Mouse (Mus musculus) large intestine, adult 2 months (tissue): ENCODE results near the gene Wwox. TPM values are rescaled to one million over a fixed set of nuclear protein-coding genes. Genes with fewer than 3 reads are reported as not detected.

Experiments
- DNase-seq: peaks from one replicate; pipeline ENCODE4 v3.0.0-alpha.2; 2012; ENCODE audit warnings: low read depth, low spot score
- WGBS: fragments of 180-500 bp; shearing (Covaris S2); methylation state at CpG from one replicate; pipeline ENCODE4 v1.1.7; 2018; 5-methylcytosine and 5-hydroxymethylcytosine counted together
- polyA plus RNA-seq: library from polyadenylated mRNA; depleted of rRNA; stranded (reverse); fragments of >200 nt; gene quantifications from 2 replicates; pipeline ENCODE4 v1.2.3, GENCODE M21; 2012

Wwox gene
- polyA plus RNA-seq, 1 experiment: 4.3 TPM

DNA sequence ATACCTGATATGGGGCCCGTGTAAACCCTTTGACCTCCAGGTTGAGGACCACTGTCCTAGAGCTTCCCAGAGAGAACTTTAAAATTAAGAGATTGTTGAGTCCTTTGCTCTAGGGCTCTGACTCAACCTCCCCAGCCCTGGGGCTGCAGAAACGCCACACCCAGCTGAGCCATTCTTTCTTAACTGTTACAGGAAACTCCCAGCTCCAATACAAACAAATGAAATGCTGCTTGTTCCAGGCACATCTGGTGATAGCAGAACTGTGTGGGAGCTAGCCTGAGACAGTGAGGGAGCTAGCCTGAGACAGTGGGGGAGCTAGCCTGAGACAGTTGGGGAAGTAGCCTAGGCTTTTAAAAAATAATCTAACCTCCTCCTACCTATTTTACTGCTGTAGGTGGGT lies 194.7 kb downstream of the Wwox start:
- no peak for DNase-seq
- 74% methylated on average over 2 of the region's 2 CpGs for WGBS

DNA sequence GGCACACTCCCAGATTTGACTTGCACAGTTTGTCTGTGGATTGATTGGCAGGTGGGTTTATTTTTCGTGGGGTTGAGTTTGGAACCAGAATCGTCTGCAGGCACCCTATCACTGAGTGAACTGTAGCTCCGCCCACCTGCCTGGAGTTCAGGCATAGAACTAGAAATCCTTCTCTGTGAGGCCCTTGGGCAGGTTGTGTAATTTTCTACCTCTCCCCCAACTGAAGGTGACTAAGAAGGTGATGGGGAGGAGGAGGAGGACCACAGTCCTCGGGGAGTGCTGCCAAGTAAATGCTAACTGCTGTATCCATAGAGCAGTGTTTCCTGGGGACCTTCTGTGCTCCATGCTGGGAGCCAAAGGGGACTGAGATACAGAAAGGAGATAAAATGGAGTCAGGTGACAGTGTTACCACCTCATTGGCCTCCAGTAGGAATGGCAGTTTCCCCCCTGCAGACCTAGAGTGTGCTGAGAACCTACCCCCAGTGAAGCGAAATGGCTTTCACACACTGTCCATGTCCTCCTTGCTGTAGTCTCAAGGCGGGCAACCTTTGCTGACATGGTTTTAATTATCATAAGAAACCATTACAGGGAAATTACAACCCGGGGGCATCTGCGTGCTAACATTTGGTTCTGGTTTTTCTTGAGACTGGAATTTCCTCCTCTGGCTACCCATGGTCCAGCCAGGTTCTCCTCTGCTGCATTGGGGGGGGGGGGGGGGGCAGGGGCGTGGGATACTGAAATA lies 195.4 kb downstream of the Wwox start:
- no peak for DNase-seq
- WGBS: 70% methylated on average over 9 of the region's 9 CpGs

DNA sequence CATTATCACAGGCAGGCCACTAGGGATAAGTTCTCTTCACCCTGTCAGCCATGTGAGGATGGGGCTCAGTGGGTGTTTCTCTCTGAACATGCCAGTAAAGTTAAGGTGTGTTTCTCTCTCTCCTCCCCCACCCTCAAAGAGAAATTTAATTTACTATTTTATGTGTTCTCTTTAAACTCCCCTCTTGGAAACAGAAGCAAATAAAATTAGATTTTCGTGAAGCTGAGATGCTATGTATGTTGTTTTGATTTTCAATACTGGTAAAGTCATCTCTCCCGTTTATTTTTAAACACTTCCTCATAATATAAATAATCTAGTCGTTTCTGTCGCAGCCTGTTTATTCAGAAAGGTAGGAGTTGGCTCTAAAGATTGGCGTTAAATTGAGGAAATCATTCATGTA lies 196.9 kb downstream of the Wwox start:
- 33% methylated on average over 5 of the region's 5 CpGs for WGBS
- no peak for DNase-seq

DNA sequence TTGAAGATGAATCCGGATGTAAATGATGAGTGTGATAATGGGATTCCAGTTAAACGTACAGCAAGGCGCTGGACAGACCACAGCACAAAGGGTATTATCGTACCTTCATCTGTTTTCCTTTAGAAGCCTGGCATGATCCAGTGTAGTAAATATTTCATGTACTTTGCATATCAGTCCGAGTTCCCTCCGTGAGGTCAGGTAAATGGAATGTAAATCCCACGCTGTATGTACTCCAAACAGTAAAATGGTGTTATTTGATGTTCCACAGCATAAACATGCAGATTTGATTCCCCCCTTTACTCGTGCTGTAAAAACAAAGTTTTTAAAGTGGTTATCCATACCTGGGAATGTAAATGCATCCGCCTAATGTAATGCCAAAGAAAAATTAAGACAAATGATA lies 202.4 kb downstream of the Wwox start:
- no peak for DNase-seq
- 64% methylated on average over 9 of the region's 9 CpGs for WGBS

DNA sequence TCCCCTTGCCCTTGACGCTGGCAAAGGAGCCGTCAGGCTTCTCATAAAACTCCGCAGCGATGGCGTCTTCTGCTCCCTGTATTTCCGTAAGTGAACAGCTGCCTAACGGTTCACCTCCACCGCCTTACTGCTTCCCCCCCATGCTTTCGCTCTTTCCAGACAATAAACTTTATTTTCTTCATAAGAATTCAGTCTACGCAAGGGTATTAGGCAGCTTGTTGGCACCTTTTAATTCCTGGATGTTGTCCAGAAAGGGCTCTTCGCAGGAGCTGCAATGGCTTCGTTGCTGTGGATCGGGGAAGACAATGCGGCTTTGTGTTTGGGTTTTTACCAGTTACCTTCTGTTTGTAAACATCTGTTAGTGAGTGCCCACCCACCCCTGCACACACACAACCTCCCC lies 211.3 kb downstream of the Wwox start:
- no peak for DNase-seq
- 83% methylated on average over 14 of the region's 14 CpGs for WGBS

DNA sequence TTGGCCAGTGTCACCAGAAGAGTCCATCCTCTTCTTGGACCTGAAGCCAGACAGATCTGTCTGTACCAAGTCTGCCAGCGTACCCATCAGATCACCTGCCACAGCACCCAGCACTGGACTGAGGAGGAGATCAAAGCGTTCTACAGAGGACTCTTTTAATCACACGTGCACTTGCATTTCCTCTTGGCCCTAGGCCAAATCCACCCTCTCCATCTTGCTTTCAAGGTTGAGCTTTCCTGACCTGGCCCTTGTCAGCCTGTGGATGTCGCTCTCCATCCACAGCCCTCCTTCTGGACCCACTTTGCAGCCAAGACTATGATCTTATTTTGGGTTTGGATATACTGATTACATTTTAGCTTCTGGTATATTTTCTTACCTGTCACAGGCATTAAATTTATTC lies 218.3 kb downstream of the Wwox start:
- WGBS: 34% methylated on average over 4 of the region's 4 CpGs
- no peak for DNase-seq

DNA sequence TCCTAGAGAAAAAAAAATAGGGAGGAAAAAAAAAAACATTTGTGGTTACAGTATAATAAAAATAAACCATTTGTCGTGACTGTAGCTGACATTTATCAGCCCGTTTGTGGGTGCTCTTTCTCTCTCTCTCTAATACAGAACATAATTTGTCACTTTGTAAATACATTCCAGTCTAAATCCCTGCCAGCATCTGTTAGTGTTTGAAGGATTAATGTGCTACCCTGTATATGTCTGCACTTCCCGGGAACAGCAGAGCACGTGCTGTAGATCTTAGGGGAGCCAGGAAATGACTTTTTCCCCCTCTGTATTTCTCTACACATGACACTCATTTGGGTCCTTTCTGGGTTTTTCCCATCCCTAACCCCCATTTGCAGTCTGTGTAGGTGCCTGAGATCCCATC lies 219.0 kb downstream of the Wwox start:
- no peak for DNase-seq
- 63% methylated on average over 4 of the region's 4 CpGs for WGBS

DNA sequence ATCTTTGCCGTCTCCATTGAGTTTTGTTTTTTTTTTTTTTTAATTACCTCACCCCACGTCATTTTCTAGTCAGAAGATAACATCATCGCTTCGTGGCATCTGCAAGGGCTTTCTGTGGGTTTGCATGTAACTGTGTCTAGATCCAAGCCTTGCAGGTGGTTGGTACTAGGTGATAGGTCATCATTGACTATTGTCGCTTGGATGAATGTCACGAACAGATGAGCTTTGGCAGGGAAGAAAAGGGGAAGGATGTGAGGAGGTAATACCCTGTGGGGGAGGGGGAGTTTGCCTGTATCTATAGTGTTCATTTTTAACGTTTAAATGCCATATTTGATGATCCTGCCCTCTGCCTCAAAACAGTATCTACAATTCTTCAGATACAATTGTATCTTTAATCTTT lies 223.6 kb downstream of the Wwox start:
- DNase-seq: no peak
- 76% methylated on average over 7 of the region's 7 CpGs for WGBS

DNA sequence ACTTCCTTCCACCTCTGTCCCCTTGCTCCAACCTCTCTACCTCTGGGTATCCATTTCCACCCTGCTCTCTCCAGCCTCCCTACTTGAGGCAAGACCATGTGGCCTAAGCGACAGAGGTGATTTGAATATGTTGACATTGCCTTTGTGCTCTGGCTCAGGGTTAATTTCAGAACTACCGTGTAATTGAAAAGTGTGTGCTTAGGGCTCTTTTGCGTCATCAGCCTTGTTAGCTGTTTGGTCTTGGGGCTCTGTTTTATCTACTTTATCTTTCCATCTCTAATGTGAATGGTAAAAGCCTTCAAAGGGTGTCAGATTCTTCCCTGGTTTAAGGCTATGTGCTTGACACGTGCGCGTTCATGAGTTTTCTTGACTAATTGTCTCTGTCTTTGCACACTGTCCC lies 226.1 kb downstream of the Wwox start:
- DNase-seq: no peak
- 75% methylated on average over 6 of the region's 6 CpGs for WGBS

DNA sequence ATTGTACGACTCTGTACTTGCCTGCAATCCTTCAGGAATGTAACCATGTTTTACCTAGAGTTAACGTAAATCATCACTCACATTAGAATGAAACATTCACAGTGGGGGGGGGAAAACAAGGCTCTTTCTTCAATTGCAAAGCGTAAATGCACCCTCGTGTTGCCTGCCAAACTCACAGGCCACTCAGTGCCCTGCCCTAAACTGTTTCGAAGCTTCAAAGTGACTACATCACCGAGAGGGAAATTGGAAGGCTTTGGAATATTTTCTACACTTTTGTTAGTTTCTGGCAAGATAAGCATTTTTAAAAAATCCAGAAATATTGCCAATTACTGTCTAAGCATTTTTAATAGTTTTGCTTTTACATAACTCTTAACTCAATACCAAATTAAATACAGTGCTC lies 231.3 kb downstream of the Wwox start:
- no peak for DNase-seq
- WGBS: 71% methylated on average over 6 of the region's 6 CpGs

DNA sequence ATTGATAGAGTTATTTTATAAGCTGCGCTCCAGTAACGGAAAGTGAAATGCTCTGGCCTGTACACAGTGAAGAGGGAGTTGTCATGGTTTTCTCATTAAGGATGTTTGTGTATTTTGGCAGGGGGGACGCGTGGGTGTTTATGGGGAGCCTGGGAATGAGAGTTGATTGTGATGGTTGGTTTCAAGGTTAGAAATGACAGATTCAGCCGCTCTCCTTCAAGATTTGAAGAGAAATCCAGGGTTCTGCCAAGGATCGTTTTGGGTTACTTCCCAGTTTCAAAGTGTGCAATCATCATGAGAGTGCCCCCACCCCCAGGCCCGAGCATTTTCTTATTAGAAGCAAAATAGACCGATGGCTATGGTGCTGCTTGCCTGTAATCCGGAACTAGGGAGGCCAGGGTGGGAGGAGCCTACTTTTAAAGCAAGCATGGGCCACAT lies 231.8 kb downstream of the Wwox start:
- 76% methylated on average over 9 of the region's 9 CpGs for WGBS
- no peak for DNase-seq

DNA sequence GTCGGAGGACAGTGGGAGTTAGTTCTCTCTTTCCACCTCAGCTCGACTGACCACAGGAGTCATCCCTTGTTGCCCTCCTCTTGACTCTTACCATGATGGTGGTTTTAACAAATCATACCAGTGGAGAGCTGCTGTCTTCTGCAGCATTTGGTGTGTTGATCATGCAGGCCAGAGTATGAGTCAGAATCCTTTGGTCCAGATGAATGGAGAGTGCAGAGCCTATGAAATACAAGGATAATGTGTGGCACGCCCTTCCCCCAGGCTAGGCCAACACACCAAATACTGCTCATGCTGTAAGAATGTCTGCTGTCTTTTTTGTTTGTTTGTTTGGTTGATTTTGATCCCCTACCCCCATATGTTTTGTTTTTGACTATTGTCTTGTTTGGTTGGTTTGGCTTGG lies 234.0 kb downstream of the Wwox start:
- WGBS: 86% methylated on average over 3 of the region's 3 CpGs
- no peak for DNase-seq

DNA sequence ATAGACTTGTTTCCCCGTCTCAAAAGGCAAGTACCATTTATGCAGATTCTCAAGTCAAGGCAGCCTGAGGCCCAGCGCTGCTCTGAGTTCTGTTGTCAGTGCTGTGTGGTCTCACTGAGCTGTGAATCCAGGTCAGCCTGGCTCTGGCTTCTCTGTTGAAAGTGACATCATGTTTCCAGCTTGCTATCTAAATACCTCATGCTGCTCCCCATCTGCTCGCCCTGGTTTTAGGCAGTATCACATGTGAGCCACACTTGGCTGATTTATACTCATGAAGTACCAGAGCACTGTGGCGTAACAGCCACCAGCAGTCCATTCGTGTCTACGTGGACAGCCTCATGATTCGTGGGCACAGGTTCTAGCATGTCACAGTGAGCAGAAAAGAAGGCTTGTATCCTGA lies 235.7 kb downstream of the Wwox start:
- DNase-seq: no peak
- 88% methylated on average over 7 of the region's 7 CpGs for WGBS

DNA sequence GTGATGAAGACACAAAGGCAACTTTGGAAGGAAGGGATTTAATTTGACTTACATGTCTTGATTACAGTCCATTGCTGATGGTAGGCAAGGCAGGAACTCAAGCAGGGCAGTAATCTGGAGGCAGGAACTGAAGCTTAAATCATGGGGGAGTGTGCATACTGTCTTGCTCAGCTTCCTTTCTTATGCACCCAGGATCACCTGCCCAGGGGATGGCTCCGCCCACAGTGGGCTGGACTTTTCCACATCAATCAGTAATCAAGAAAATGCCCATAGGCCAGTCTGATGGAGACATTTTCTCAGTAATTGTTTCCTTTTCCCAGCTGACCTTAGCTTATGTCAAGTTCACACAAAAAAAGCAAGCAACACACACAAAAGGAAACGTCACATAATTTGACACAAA lies 237.5 kb downstream of the Wwox start:
- DNase-seq: no peak
- 84% methylated on average over 2 of the region's 2 CpGs for WGBS

DNA sequence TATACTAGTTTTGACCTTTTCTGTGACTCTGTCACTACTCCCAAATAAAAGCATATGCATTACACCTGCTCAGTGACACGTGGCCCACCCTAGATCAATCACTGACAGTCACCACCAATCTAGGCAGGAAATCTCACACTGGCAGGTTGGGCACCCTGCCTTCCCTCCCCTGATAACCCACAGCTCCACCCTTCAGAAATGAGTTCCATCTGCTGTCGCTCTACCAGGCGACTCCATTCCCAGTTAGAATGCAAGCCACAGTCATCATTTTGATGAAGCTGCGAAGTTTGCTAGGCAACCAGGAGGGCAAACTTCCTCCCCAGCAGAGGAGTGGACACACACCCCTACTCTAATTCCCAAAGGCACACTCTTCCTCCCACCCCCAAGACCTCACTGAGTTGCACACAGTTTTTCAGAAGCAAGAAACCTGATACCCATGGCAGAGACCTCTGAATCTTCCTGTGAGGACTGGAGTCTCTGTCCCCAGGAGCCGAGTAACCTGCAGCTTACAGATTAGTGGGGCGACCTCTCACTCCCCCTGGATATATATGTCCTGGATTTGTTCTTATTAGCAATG lies 238.2 kb downstream of the Wwox start:
- DNase-seq: no peak
- WGBS: 76% methylated on average over 6 of the region's 6 CpGs

DNA sequence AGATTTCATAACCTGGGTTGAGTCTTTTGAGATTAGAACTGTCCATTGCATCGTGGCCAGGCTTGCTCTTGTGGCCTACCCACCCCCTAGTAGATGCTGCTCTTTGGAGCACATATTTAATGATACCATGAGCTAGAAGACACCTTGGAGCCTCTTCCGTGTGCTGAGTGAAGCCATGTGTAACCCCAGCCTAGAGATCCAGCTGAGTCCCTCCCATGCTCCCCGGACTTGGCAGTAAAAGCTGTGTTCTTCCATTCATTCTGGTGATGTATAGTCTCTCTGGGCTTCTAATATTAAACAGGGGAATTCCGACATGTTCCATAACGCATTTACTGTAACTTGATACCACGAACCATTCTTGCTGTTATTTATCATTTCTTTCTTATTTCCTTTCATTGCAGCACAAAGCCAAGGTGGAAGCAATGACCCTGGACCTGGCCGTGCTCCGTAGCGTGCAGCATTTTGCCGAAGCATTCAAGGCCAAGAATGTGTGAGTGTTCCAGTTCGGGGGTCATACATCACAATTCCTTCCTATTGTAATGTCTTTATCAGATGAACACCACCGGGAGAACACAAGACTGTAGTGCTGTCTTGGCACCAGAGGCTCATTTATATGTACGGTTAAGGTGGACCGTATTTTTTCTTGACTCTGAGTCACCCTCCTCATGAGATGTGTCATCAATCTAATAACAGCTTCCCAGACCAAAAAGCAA lies 240.1 kb downstream of the Wwox start:
- no peak for DNase-seq
- 80% methylated on average over 14 of the region's 14 CpGs for WGBS

DNA sequence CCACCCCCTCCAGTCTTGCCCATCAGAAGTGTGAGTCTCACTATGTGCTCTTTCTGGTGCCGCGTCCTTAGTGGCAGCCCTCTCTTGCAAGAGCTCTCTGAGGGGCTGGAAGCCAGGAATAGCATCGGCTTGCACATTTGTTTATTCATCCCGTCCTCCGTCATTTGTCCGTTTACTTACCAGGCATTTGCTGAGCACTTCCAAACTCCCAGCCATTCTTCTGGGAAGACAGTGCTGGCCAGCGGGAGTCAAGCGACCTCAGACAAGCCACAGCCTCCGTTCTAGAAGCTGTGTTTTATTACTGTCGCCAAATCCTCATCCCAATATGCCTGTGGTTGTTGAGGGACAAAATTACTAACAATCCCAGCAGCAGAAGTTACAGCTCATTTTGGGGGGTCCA lies 241.7 kb downstream of the Wwox start:
- WGBS: 54% methylated on average over 10 of the region's 10 CpGs
- no peak for DNase-seq

DNA sequence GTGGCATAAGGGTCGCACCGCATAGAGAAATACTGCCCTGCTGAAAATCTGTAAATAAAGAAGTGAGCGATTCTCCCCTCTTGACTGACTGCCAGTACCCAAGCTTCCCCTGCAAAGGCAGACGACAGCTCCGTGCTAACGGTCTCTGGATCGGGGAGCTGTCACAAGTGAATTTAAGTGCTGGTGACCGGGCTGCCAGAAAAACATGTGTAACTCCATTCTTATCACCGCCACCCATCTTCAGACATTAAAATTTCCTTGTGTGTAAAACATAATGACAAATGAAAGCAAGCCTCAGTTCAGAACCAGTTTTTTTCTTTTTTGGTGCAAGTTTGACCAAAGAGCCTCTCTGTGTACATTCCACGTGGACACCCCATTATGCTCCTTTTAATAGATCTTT lies 242.7 kb downstream of the Wwox start:
- 58% methylated on average over 10 of the region's 10 CpGs for WGBS
- DNase-seq: no peak

DNA sequence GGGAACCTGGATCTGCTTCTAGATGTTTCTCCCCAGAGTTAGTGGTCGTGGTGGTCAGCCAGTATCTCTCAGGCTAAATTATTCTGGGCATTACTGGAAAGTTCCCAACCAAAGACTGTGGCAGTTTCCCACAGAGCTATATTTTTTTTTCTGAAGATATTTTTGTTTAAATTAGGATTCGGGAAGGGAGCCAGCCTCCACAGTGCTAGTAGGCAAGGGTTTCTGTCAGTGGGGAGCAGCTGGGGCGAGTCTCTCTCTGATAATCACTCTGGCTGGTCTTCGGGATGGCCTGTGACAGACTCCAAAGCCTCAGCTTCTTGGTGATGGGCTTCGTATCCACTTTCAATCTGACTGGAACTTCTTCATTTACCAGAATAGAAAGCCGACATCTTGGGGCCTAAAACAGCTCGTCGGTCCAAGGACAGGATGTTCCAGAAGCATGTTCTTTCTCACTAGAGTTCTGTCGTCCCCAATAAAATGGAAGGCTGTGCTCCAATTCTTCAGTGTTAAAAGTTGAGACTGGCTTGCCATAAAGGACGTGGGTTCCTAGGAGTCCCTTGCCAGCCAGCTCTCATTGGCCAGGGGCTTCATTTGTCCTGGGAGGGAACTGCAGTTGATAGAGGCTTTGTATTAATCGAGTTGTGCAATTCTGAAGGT lies 244.7 kb downstream of the Wwox start:
- WGBS: 76% methylated on average over 11 of the region's 11 CpGs
- DNase-seq: no peak

DNA sequence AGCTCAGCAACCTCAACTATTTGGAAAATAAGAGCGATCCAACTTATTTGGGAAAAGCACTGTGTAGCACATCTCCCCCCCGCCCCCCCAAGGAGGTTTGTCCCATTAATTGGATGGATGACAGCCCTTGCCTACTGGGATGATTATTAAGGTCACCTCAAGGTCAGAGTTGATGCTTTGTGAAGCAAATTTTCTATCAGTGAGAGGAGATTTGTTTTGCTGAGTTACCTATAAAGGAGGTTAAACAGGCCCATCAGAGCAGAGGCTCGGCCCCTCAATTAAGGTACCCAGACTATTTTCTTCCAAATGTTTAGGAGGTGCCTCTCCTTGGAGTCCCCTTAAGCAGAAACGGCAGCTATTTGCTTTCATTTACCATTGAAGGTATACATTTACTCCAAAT lies 247.0 kb downstream of the Wwox start:
- 84% methylated on average over 4 of the region's 4 CpGs for WGBS
- DNase-seq: no peak

DNA sequence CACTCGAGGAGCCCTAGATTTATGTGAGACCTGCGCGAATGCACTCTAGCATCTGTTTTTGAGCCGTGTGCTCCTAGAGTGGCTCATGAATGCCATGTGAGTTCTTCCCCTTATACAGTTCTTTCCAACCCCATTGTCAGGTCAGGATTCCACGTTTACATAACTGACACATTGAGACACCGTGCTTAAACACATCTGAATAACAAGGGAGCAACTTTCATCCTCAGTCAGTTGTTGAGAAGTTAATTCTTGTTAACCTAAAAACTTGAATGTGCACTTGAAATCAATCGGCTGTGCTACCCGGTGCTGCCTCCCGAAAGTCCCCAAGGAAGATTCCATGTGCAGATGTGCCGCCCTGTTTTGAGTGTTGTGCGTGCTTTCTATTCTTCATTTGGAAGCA lies 249.3 kb downstream of the Wwox start:
- DNase-seq: no peak
- 89% methylated on average over 11 of the region's 11 CpGs for WGBS
